Mouse (Mus musculus): Measurements from ENCODE around the gene Plac9a. TPM values are rescaled to one million over a fixed set of nuclear protein-coding genes. Genes with fewer than 3 reads are reported as not detected.

The Plac9a gene
- polyA plus RNA-seq, 1 experiment: 11.0 TPM

DNA sequence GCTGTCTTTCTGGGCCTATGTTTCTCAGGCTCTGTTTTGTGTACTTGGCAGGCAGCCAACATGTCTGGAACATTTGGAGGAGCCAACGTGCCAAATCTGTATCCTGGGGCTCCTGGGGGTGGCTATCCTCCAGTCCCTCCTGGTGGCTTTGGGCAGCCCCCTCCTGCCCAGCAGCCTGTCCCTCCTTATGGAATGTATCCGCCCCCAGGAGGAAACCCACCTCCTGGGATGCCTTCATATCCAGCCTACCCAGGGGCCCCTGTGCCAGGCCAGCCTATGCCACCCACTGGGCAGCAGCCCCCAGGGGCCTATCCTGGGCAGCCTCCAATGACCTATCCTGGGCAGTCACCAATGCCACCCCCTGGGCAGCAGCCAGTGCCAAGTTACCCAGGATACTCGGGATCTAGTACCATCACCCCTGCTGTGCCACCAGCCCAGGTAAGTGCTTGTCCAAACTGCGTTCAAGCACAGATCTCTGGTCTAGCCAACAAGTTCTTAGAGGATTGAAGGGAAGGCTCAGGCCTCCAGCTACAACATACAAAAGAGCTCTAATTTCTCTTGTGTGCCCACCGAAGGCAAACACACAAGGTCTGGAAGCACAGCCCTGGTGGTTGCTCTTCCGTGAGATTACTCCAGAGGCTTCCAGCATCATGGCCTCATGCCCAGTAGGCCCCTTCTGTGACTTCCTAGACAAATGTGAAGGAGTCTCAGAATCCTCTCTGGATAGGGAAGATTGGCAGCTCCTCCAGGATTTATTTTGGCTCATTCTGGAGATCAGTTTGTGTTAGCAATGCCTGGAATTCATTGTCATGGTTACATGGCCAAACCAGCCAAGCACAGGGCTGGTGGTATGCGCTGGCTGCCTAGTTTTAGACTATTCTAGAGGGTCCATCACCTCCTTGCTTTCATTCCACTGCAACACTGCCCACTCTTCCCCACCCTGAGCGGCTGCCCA lies 30.2 kb downstream of the Plac9a start:
- DNase-seq: no peak
- Histone ChIP-seq H3K4me1 (ENCODE audit: control insufficient read depth, insufficient read depth, low read length) (peaks cover 21% of the 10 kb centered on the region), H3K4me3 (replicated peaks; ENCODE audit: extremely low read depth, low read depth, low read length) (no peak overlapping the region)
- 51% methylated on average over 8 of the region's 8 CpGs for WGBS
- TF ChIP-seq CTCF (IDR thresholded peaks at IDR 0.05; ENCODE audit: insufficient read depth, low read length) (no peak), POLR2A (IDR thresholded peaks at IDR 0.05; ENCODE audit: borderline replicate concordance, extremely low read depth, low read depth, low read length) (no peak)

DNA sequence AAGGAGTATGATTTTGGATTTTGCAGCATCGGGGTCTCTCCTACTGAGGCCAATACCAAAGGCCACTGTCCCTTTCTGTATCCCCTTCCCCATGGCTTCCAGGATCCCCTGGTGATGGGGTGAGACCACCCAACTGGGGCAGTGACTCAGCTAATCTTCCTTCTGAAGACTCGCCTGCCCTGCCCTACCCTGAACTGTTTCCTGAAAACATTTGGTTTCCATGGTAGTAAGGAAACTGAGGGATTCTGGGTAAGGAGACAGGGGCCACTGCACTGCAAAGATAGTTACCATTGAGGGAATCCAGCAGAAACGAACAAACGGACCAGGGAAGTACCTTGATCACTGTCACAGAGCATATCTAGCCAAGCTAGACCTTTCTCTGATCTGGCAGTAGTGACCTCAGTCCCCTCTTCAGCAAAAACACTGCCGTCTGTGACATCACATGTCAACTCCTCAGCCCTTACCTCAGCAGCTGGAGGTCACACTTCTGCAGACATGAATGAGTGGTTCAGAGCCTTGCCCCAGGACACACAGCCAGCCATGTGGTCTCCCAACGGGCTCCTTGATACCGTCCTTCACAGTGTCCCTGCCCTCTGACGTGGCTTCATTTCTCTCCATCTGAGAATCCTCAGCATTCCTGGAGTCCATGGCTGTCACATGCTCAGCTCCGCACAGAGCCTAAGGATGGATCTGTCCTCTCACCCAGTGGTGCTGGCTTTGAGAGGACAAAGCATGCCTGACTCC lies 33.6 kb downstream of the Plac9a start:
- DNase-seq: no peak
- peaks cover 23% of the 10 kb centered on the region for H3K4me1 ChIP-seq (ENCODE audit: control insufficient read depth, insufficient read depth, low read length)
- 56% methylated on average over 9 of the region's 9 CpGs for WGBS
- TF ChIP-seq CTCF (IDR thresholded peaks at IDR 0.05; ENCODE audit: insufficient read depth, low read length) (no peak), POLR2A (IDR thresholded peaks at IDR 0.05; ENCODE audit: borderline replicate concordance, extremely low read depth, low read depth, low read length) (no peak)
- no peak overlapping the region for H3K4me3 ChIP-seq (replicated peaks; ENCODE audit: extremely low read depth, low read depth, low read length)

DNA sequence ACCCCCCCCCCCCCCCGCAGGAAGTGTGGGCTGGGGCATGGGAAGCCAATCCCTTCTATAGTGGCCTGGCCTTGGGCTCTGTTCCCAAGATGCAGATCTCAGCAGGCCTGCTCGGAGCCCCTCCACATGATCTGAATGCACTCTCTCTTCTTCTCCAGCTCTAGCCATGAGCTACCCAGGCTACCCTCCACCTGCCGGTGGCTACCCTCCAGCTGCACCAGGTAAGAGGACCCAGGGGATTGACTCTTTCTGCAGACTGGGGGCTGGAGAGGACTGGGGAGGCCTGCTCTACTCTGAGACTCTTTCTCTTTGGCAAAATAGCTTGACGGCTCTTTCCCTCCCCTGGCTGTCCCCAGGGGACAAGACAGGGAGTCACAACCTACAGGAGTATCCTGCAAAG lies 34.2 kb downstream of the Plac9a start:
- Histone ChIP-seq H3K4me1 (ENCODE audit: control insufficient read depth, insufficient read depth, low read length) (peaks cover 21% of the 10 kb centered on the region), H3K4me3 (replicated peaks; ENCODE audit: extremely low read depth, low read depth, low read length) (no peak overlapping the region)
- DNase-seq: no peak
- 61% methylated on average over 4 of the region's 4 CpGs for WGBS
- no peak for TF ChIP-seq POLR2A (IDR thresholded peaks at IDR 0.05; ENCODE audit: borderline replicate concordance, extremely low read depth, low read depth, low read length)
- no peak for TF ChIP-seq CTCF (IDR thresholded peaks at IDR 0.05; ENCODE audit: insufficient read depth, low read length)

DNA sequence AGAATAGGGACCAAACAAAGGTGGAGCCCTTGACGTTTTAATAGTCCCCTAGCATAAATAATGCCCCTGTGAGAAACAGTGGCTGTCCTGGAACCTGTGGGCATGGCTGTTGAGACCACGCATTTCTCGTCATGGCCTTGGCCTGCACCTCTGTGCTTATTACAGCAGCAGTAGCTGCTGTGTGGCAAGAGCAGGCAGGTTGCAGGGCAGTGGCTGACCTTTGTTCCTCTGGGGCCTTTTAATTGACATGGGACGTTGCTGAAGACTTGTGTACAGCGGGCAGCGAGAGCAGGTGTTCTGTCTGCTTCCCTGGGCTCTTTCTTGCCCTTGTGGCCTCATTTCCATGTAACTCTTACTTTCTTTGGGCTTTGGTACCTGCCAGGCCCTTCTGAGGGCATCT lies 35.1 kb downstream of the Plac9a start:
- TF ChIP-seq POLR2A (IDR thresholded peaks at IDR 0.05; ENCODE audit: borderline replicate concordance, extremely low read depth, low read depth, low read length) (no peak), CTCF (IDR thresholded peaks at IDR 0.05; ENCODE audit: insufficient read depth, low read length) (no peak)
- H3K4me3 ChIP-seq (replicated peaks; ENCODE audit: extremely low read depth, low read depth, low read length): no peak overlapping the region
- no peak for DNase-seq
- 77% methylated on average over 6 of the region's 6 CpGs for WGBS
- H3K4me1 ChIP-seq (ENCODE audit: control insufficient read depth, insufficient read depth, low read length): peaks cover 20% of the 10 kb centered on the region

DNA sequence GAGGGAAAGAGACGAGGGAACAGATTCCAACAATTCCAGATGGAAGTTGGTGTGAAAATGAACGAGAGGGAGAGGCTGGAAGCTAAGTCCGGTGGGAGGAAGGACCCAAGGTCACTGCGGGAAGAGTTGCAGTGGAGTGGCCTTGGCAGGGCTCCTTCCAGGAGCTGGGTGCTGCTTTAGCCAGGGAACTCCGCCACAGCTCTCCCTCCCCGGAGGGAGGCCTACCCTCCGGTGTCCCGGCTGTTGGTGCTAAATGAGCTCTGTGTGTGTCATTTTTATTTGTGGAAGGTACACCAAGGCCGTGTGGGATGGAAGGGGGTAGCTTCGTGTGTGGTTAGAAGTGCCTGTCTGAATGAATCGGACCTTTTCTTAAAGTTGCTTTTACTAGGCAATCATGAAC lies 36.1 kb downstream of the Plac9a start:
- TF ChIP-seq POLR2A (IDR thresholded peaks at IDR 0.05; ENCODE audit: borderline replicate concordance, extremely low read depth, low read depth, low read length) (no peak), CTCF (IDR thresholded peaks at IDR 0.05; ENCODE audit: insufficient read depth, low read length) (no peak)
- no peak for DNase-seq

DNA sequence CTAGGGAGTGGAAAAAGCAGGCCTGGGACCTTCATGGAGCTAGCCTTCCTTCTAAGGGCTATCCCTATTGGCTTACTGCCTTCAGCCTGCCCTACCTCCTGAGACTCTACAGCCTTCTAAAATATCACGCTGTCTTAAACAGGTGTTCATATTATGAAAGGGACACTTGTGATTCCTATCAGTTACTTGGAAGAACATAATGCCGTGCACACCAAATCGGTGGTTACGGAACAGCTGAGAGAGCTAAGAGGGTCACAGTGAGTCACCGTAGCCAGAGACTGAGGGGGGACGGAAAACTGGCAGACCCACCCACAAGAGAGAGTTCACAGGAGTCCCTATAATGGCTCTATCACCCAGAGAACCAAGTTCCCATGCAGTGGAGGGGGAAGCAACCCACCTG lies 36.5 kb downstream of the Plac9a start:
- no peak overlapping the region for H3K4me3 ChIP-seq (replicated peaks; ENCODE audit: extremely low read depth, low read depth, low read length)
- TF ChIP-seq POLR2A (IDR thresholded peaks at IDR 0.05; ENCODE audit: borderline replicate concordance, extremely low read depth, low read depth, low read length) (no peak), CTCF (IDR thresholded peaks at IDR 0.05; ENCODE audit: insufficient read depth, low read length) (no peak)
- DNase-seq: no peak
- 57% methylated on average over 6 of the region's 6 CpGs for WGBS
- peaks cover 8% of the 10 kb centered on the region; the same call in 1 of the 2 replicates for H3K4me1 ChIP-seq (ENCODE audit: control insufficient read depth, insufficient read depth, low read length)

More for the DNA sequence above, 36.1 kb downstream of the Plac9a start:
- H3K4me3 ChIP-seq (replicated peaks; ENCODE audit: extremely low read depth, low read depth, low read length): no peak overlapping the region
- 33% methylated on average over 11 of the region's 11 CpGs for WGBS
- H3K4me1 ChIP-seq (ENCODE audit: control insufficient read depth, insufficient read depth, low read length): peaks cover 10% of the 10 kb centered on the region

DNA sequence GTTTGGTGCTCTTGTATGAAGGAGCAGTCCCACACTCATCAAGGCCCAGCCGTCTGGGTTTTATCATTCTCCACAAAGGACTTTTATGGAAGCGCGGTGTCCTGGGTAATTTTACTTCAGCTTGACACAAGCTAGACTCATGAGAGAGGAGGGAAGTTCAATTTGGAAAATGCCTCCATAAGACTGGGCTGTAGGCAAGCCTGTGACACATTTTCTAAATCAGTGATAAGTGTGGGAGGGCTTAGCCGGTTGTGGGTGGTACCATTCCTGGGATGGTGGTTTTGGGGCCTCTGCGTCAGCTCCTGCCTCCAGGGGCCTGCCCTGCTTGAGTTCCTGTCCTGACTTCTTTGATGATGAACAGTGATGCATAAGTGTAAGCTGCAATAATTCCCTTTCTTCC lies 37.6 kb downstream of the Plac9a start:
- 85% methylated on average over 5 of the region's 5 CpGs for WGBS
- no peak for TF ChIP-seq POLR2A (IDR thresholded peaks at IDR 0.05; ENCODE audit: borderline replicate concordance, extremely low read depth, low read depth, low read length)
- no peak for TF ChIP-seq CTCF (IDR thresholded peaks at IDR 0.05; ENCODE audit: insufficient read depth, low read length)
- no peak for DNase-seq
- Histone ChIP-seq H3K4me3 (replicated peaks; ENCODE audit: extremely low read depth, low read depth, low read length) (no peak overlapping the region), H3K4me1 (ENCODE audit: control insufficient read depth, insufficient read depth, low read length) (peaks cover 12% of the 10 kb centered on the region; the same call in 1 of the 2 replicates)

DNA sequence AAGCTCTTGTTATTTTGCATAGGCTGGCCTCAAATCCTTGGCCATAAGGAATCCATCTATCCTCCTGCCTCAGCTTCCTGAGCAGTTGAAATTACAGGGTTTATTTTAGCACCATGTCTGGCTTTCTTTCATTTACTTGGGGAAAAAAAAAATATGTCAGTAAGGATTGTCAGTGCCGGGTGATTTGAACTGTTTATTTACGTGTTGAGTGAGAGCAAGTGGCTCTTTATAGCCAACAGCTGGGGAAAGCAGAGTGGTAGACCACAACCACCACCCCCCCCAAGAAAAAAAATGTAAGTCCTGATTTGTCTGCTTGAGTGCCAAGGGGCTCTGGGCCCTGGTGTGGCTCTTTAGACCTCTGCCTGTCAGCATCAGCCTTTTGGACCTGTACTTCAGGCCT lies 39.2 kb downstream of the Plac9a start:
- no peak overlapping the region for H3K4me3 ChIP-seq (replicated peaks; ENCODE audit: extremely low read depth, low read depth, low read length)

DNA sequence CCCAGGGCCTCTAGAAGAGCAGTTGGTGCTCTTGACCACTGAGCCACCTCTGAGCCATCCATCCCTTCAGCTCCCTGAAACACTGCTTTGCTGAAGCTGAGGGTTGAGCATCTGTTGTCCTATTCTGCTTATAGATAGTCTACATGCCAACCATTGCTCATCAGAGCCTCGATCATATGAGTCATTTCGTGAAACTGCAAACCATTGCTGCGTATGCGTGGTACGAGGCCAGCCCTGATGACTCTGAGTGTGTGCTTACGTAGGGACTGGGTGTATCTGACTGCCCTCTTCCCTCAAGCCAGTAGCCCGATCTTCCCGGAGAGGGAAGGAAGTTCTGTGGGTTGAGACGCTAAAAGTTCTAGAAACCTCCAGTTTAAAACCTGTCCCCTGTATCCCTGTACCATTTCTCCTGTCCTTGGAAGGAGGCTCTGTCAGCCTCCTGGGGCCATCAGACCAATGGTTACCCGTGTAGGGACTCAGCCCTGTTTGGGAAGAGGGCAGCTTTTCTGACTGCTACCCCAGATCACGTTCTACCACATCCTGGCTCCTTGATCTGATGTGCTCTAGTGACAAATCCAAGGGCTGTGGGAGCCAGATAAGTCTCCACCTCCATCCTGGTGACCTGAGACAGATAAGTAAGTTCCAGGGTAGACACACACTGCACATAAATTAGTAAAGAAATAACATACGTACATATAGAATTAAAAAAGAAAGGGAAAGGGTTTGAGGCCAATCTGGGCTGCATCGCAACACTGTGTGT lies 40.9 kb downstream of the Plac9a start:
- Histone ChIP-seq H3K4me1 (ENCODE audit: control insufficient read depth, insufficient read depth, low read length) (peaks cover 15% of the 10 kb centered on the region), H3K4me3 (replicated peaks; ENCODE audit: extremely low read depth, low read depth, low read length) (no peak overlapping the region)
- TF ChIP-seq POLR2A (IDR thresholded peaks at IDR 0.05; ENCODE audit: borderline replicate concordance, extremely low read depth, low read depth, low read length) (no peak), CTCF (IDR thresholded peaks at IDR 0.05; ENCODE audit: insufficient read depth, low read length) (no peak)
- WGBS: 82% methylated on average over 13 of the region's 13 CpGs
- no peak for DNase-seq

More for the DNA sequence above, 39.2 kb downstream of the Plac9a start:
- 42% methylated on average over 2 of the region's 2 CpGs for whole genome bisulfite sequencing
- H3K4me1 ChIP-seq (ENCODE audit: control insufficient read depth, insufficient read depth, low read length): peaks cover 11% of the 10 kb centered on the region
- TF ChIP-seq POLR2A (IDR thresholded peaks at IDR 0.05; ENCODE audit: borderline replicate concordance, extremely low read depth, low read depth, low read length) (no peak), CTCF (IDR thresholded peaks at IDR 0.05; ENCODE audit: insufficient read depth, low read length) (no peak)
- no peak for DNase-seq
